Mouse (Mus musculus) limb, embryonic 12.5 days (tissue): ENCODE measurements around the gene Metap2. TPM values are rescaled to one million over a fixed set of nuclear protein-coding genes. Genes with fewer than 3 reads are reported as not detected.
A peak's percentile ranks its signal among the peaks of the same experiment; 100 is the strongest.

Source experiments
- ATAC-seq: fragments of 200-750 bp; cut with Nextera tagmentation; 2 replicates; pipeline ENCODE4 v1.8.0; 2017; ENCODE audit warnings: low read depth, moderate TSS enrichment; ENCODE audit not compliant: insufficient number of reproducible peaks, insufficient read depth, low FRiP score, low TSS enrichment
- H3K27ac ChIP-seq: fragments of 300-500 bp; sonication (generic); 2 replicates; pipeline ENCODE4 v1.5.1; 2016; ENCODE audit warnings: mild to moderate bottlenecking, moderate library complexity
- H3K27me3 ChIP-seq: fragments of 300-500 bp; sonication (generic); 2 replicates; pipeline ENCODE4 v1.6.1; 2016; ENCODE audit warnings: mild to moderate bottlenecking, moderate library complexity
- H3K36me3 ChIP-seq: fragments of 300-500 bp; sonication (generic); 2 replicates; pipeline ENCODE4 v1.6.1; 2016; ENCODE audit warnings: mild to moderate bottlenecking, moderate library complexity
- H3K4me1 ChIP-seq: fragments of 300-500 bp; sonication (generic); replicated peaks from 2 replicates; pipeline ENCODE4 v1.6.1; 2016
- H3K4me2 ChIP-seq: fragments of 300-500 bp; sonication (generic); 2 replicates; pipeline ENCODE4 v1.6.1; 2016; ENCODE audit warnings: mild to moderate bottlenecking, moderate library complexity
- H3K4me3 ChIP-seq: fragments of 300-500 bp; sonication (generic); replicated peaks from 2 replicates; pipeline ENCODE4 v1.5.1; 2016; ENCODE audit warnings: mild to moderate bottlenecking
- H3K9ac ChIP-seq: fragments of 300-500 bp; sonication (generic); replicated peaks from 2 replicates; pipeline ENCODE4 v1.6.1; 2016; ENCODE audit warnings: mild to moderate bottlenecking, moderate library complexity
- H3K9me3 ChIP-seq: fragments of 300-500 bp; sonication (generic); 2 replicates; pipeline ENCODE4 v1.6.1; 2016; ENCODE audit warnings: mild to moderate bottlenecking, moderate library complexity
- WGBS: fragments of 180-500 bp; shearing (Covaris S2); methylation state at CpG from one replicate; pipeline ENCODE4 v1.1.7; 2016; 5-methylcytosine and 5-hydroxymethylcytosine counted together
- polyA plus RNA-seq: library from polyadenylated mRNA; unstranded; fragments of >200 nt; fragmentation: Nextera tagmentation; extraction: Ambion mirVana; gene quantifications from 2 replicates; pipeline ENCODE4 v1.2.1, GENCODE M21; 2016

Gene Metap2
- polyA plus RNA-seq, 1 experiment from 2014 or later: 207 TPM

- H3K4me2 ChIP-seq: peak overlapping the region; percentile 90
- peaks cover 30% of the 10 kb centered on the region for H3K36me3 ChIP-seq
- no peaks in the 10 kb centered on the region for H3K27me3 ChIP-seq
- H3K4me1 ChIP-seq: peaks cover 10% of the 10 kb centered on the region
- WGBS: under 1% methylated on average over 38 of the region's 38 CpGs
- H3K27ac ChIP-seq: peak overlapping the region; percentile 89
- peak overlapping the region; percentile 77 for H3K4me3 ChIP-seq
- peak overlapping the region; percentile 93 for H3K9ac ChIP-seq
- H3K9me3 ChIP-seq: no peaks in the 10 kb centered on the region
- peak; percentile 60 for ATAC-seq
Observed at GRCm38 (mm10) chr10:93888935-93889578, 7.8 kb downstream of the Metap2 start.

GRCm38 (mm10) chr10:93888590-93888934, 8.3 kb downstream of the Metap2 start:
- 21% methylated on average over 10 of the region's 10 CpGs for WGBS

GRCm38 (mm10) chr10:93885839-93886477, 10.9 kb downstream of the Metap2 start:
- WGBS: 93% methylated on average over 14 of the region's 14 CpGs
- Histone ChIP-seq H3K9ac (no peak overlapping the region), H3K27me3 (no peaks in the 10 kb centered on the region), H3K4me1 (peaks cover 10% of the 10 kb centered on the region), H3K4me3 (no peak overlapping the region), H3K36me3 (peaks cover 44% of the 10 kb centered on the region), H3K4me2 (no peak overlapping the region), H3K27ac (no peak overlapping the region), H3K9me3 (no peaks in the 10 kb centered on the region)
- no peak for ATAC-seq

More at GRCm38 (mm10) chr10:93888590-93888934, 8.3 kb downstream of the Metap2 start:
- peaks cover 10% of the 10 kb centered on the region for H3K4me1 ChIP-seq
- ATAC-seq: no peak
- H3K36me3 ChIP-seq: peaks cover 35% of the 10 kb centered on the region
- peak overlapping the region; percentile 90 for H3K4me2 ChIP-seq
- peak overlapping the region; percentile 93 for H3K9ac ChIP-seq
- no peak overlapping the region for H3K27ac ChIP-seq
- no peaks in the 10 kb centered on the region for H3K9me3 ChIP-seq
- H3K27me3 ChIP-seq: no peaks in the 10 kb centered on the region
- peak overlapping the region; percentile 77 for H3K4me3 ChIP-seq

GRCm38 (mm10) chr10:93882738-93883364, 14.0 kb downstream of the Metap2 start:
- ATAC-seq: no peak
- Histone ChIP-seq H3K36me3 (peaks cover 68% of the 10 kb centered on the region), H3K4me3 (no peak overlapping the region), H3K9ac (no peak overlapping the region), H3K27ac (no peak overlapping the region), H3K4me2 (no peak overlapping the region), H3K27me3 (no peaks in the 10 kb centered on the region), H3K4me1 (peaks cover under 1% of the 10 kb centered on the region; the same call in 1 of the 2 replicates), H3K9me3 (no peaks in the 10 kb centered on the region)
- 75% methylated on average over 8 of the region's 8 CpGs for WGBS

GRCm38 (mm10) chr10:93881918-93882317, 15.0 kb downstream of the Metap2 start:
- Histone ChIP-seq H3K27ac (no peak overlapping the region), H3K4me2 (no peak overlapping the region), H3K9me3 (no peaks in the 10 kb centered on the region), H3K27me3 (no peaks in the 10 kb centered on the region), H3K4me1 (no peaks in the 10 kb centered on the region), H3K36me3 (peaks cover 68% of the 10 kb centered on the region), H3K4me3 (no peak overlapping the region), H3K9ac (no peak overlapping the region)
- ATAC-seq: no peak

- WGBS: 97% methylated on average over 4 of the region's 4 CpGs
- no peaks in the 10 kb centered on the region for H3K27me3 ChIP-seq
- H3K9me3 ChIP-seq: no peaks in the 10 kb centered on the region
- H3K4me3 ChIP-seq: no peak overlapping the region
- no peak overlapping the region for H3K27ac ChIP-seq
- H3K4me2 ChIP-seq: no peak overlapping the region
- no peaks in the 10 kb centered on the region for H3K4me1 ChIP-seq
- H3K36me3 ChIP-seq: peaks cover 64% of the 10 kb centered on the region
- no peak overlapping the region for H3K9ac ChIP-seq
- ATAC-seq: no peak
Observed at GRCm38 (mm10) chr10:93878732-93879131, 18.2 kb downstream of the Metap2 start.

- WGBS: 100% methylated on average over 1 of the region's 1 CpGs
- ATAC-seq: no peak
- H3K9ac ChIP-seq: no peak overlapping the region
Observed at GRCm38 (mm10) chr10:93876772-93877171, 20.1 kb downstream of the Metap2 start.

GRCm38 (mm10) chr10:93868886-93869285, 28.0 kb downstream of the Metap2 start:
- Histone ChIP-seq H3K36me3 (peaks cover 96% of the 10 kb centered on the region), H3K9me3 (no peaks in the 10 kb centered on the region), H3K9ac (no peak overlapping the region), H3K27me3 (no peaks in the 10 kb centered on the region), H3K4me1 (no peaks in the 10 kb centered on the region), H3K27ac (no peak overlapping the region), H3K4me3 (no peak overlapping the region), H3K4me2 (no peak overlapping the region)
- 86% methylated on average over 4 of the region's 4 CpGs for WGBS
- no peak for ATAC-seq

More at GRCm38 (mm10) chr10:93876772-93877171, 20.1 kb downstream of the Metap2 start:
- Histone ChIP-seq H3K9me3 (no peaks in the 10 kb centered on the region), H3K36me3 (peaks cover 72% of the 10 kb centered on the region), H3K4me2 (no peak overlapping the region), H3K27me3 (no peaks in the 10 kb centered on the region), H3K4me1 (no peaks in the 10 kb centered on the region), H3K4me3 (no peak overlapping the region), H3K27ac (no peak overlapping the region)

GRCm38 (mm10) chr10:93868401-93868800, 28.5 kb downstream of the Metap2 start:
- no peak overlapping the region for H3K4me3 ChIP-seq
- H3K9me3 ChIP-seq: no peaks in the 10 kb centered on the region
- ATAC-seq: no peak
- H3K4me2 ChIP-seq: no peak overlapping the region
- peaks cover 96% of the 10 kb centered on the region for H3K36me3 ChIP-seq
- WGBS: 93% methylated on average over 7 of the region's 7 CpGs
- H3K27me3 ChIP-seq: no peaks in the 10 kb centered on the region
- H3K9ac ChIP-seq: no peak overlapping the region
- no peak overlapping the region for H3K27ac ChIP-seq
- H3K4me1 ChIP-seq: no peaks in the 10 kb centered on the region

- Histone ChIP-seq H3K36me3 (peaks cover 21% of the 10 kb centered on the region), H3K27me3 (no peaks in the 10 kb centered on the region), H3K4me3 (no peak overlapping the region), H3K9ac (no peak overlapping the region), H3K9me3 (no peaks in the 10 kb centered on the region), H3K4me2 (no peak overlapping the region), H3K27ac (no peak overlapping the region), H3K4me1 (no peaks in the 10 kb centered on the region)
- WGBS: 85% methylated on average over 6 of the region's 6 CpGs
- no peak for ATAC-seq
Observed at GRCm38 (mm10) chr10:93856095-93856494, 40.8 kb downstream of the Metap2 start.

- H3K27me3 ChIP-seq: no peaks in the 10 kb centered on the region
- 93% methylated on average over 9 of the region's 9 CpGs for WGBS
- H3K9ac ChIP-seq: no peak overlapping the region
- H3K4me1 ChIP-seq: no peaks in the 10 kb centered on the region
- no peaks in the 10 kb centered on the region for H3K9me3 ChIP-seq
- peaks cover 11% of the 10 kb centered on the region for H3K36me3 ChIP-seq
- no peak overlapping the region for H3K4me2 ChIP-seq
- no peak overlapping the region for H3K27ac ChIP-seq
- ATAC-seq: no peak
- no peak overlapping the region for H3K4me3 ChIP-seq
Observed at GRCm38 (mm10) chr10:93855126-93855525, 41.8 kb downstream of the Metap2 start.
